Mouse (Mus musculus) megakaryocyte, embryonic 14.5 days (primary cell): ENCODE results near the gene Col15a1.

ENCODE experiments used
- FLI1 ChIP-seq: IDR thresholded peaks from 2 replicates; pipeline ENCODE4 v1.6.1; 2012; ENCODE audit warnings: low read length, inconsistent platforms, mixed read lengths
- GATA1 ChIP-seq: IDR thresholded peaks from 3 replicates; pipeline ENCODE4 v1.6.1; 2012; ENCODE audit warnings: mixed read lengths, low read length, inconsistent platforms, borderline replicate concordance

GRCm38 (mm10) chr4:47313710-47314410 is 105.9 kb downstream of the Col15a1 start:
- TF ChIP-seq GATA1 (no peak), FLI1 (no peak)
